Mouse (Mus musculus) heart, adult 2 months (tissue): ENCODE measurements around the gene Pacrg.

ENCODE experiments used
- CTCF ChIP-seq: fragments of 200-600 bp; IDR thresholded peaks from 2 replicates; pipeline ENCODE4 v1.8.1; 2022; ENCODE audit warnings: antibody characterized with exemption, mild to moderate bottlenecking, moderate library complexity
- EP300 ChIP-seq: fragments of 200-500 bp; IDR thresholded peaks from 2 replicates; pipeline ENCODE4 v1.6.1; 2011; ENCODE audit warnings: low read depth, low read length, control low read depth; ENCODE audit not compliant: insufficient read depth
- POLR2A ChIP-seq: fragments of 200-500 bp; IDR thresholded peaks from 2 replicates; pipeline ENCODE4 v1.6.1; 2011; ENCODE audit warnings: mild to moderate bottlenecking, low read depth, low read length, control low read depth; ENCODE audit not compliant: insufficient read depth

- TF ChIP-seq POLR2A (no peak), CTCF (no peak), EP300 (no peak)
Measured at GRCm38 (mm10) chr17:10633769-10634168, 206.3 kb downstream of the Pacrg start.
